Mouse (Mus musculus): Measurements from ENCODE around the gene Shprh.
"Not testable (repeated sequence)": the region's sequence is repeated elsewhere in the genome, so short reads cannot be mapped to it uniquely, and the experiment has no call there.

- not testable (repeated sequence) for TF ChIP-seq FLI1 (IDR thresholded peaks at IDR 0.05; ENCODE audit: low read length); GATA1 (IDR thresholded peaks at IDR 0.05; ENCODE audit: borderline replicate concordance, low read length)
These were observed 93.8 kb downstream of the Shprh start for GRCm38 (mm10) chr10:11242988-11243387.
